Mouse (Mus musculus) spleen, adult 18-20 months (tissue): ENCODE measurements around the gene Rhbdl1.

Experiments
- DNase-seq, 2 experiments: peaks; one replicate each; pipeline ENCODE4 v3.0.0; 2022; ENCODE audit warnings: mixed read lengths in 2 of 2

Gene Rhbdl1

GRCm38 (mm10) chr17:25837076-25837410 is at the start of gene Rhbdl1:
Gene Rhbdl1 (minus strand): TSS chr17:25837295.
- peak in 1 of 2 experiments; percentile 34 for DNase-seq

GRCm38 (mm10) chr17:25886806-25887205 is 49.7 kb upstream of the Rhbdl1 start:
- DNase-seq, result no peak

GRCm38 (mm10) chr17:25885636-25886035 is 48.5 kb upstream of the Rhbdl1 start:
- no peak for DNase-seq

GRCm38 (mm10) chr17:25883824-25884223 is 46.7 kb upstream of the Rhbdl1 start:
- DNase-seq, result no peak

- no peak for DNase-seq
Measured at GRCm38 (mm10) chr17:25883268-25883667, 46.2 kb upstream of the Rhbdl1 start.

- no peak for DNase-seq
Measured at GRCm38 (mm10) chr17:25882306-25882705, 45.2 kb upstream of the Rhbdl1 start.

GRCm38 (mm10) chr17:25881691-25882090 is 44.6 kb upstream of the Rhbdl1 start:
- DNase-seq, result no peak

GRCm38 (mm10) chr17:25880913-25881641 is 44.0 kb upstream of the Rhbdl1 start:
- DNase-seq, result no peak

- DNase-seq, result no peak
Measured at GRCm38 (mm10) chr17:25880196-25880910, 43.3 kb upstream of the Rhbdl1 start, which contains the start of gene Wfikkn1. Gene Wfikkn1 (minus strand): TSS chr17:25880858.

- DNase-seq, result no peak
Measured at GRCm38 (mm10) chr17:25879750-25880149, 42.7 kb upstream of the Rhbdl1 start.

- peak in 1 of 2 experiments; percentile 24 for DNase-seq
Measured at GRCm38 (mm10) chr17:25879261-25879660, 42.2 kb upstream of the Rhbdl1 start.

- no peak for DNase-seq
Measured at GRCm38 (mm10) chr17:25878611-25879180, 41.6 kb upstream of the Rhbdl1 start.

- no peak for DNase-seq
Measured at GRCm38 (mm10) chr17:25877741-25878610, 40.9 kb upstream of the Rhbdl1 start.

GRCm38 (mm10) chr17:25877025-25877424 is 39.9 kb upstream of the Rhbdl1 start:
- DNase-seq, result no peak

- DNase-seq, result no peak
Measured at GRCm38 (mm10) chr17:25876347-25876915, 39.3 kb upstream of the Rhbdl1 start.

GRCm38 (mm10) chr17:25875171-25876136 is 38.4 kb upstream of the Rhbdl1 start:
- peak; percentile 79 to 86 for DNase-seq

GRCm38 (mm10) chr17:25874721-25875170 is 37.7 kb upstream of the Rhbdl1 start, which contains the start of gene Mettl26:
Gene Mettl26 (plus strand): TSS chr17:25875074.
- peak; percentile 87 to 97 for DNase-seq

GRCm38 (mm10) chr17:25874148-25874720 is 37.1 kb upstream of the Rhbdl1 start:
- DNase-seq, result no peak

- DNase-seq, result no peak
Measured at GRCm38 (mm10) chr17:25873405-25874147, 36.5 kb upstream of the Rhbdl1 start.

- no peak for DNase-seq
Measured at GRCm38 (mm10) chr17:25872676-25873075, 35.6 kb upstream of the Rhbdl1 start.
